Mouse (Mus musculus) kidney, adult 2 months (tissue): ENCODE measurements at regions not wholly inside any gene's neighbourhood (a gene's known extent, or its start where the extent isn't known, plus 50 kb on each side); places are given as distances from the start of the nearest gene placed in this dataset.

Source experiments
- CTCF ChIP-seq: fragments of 200-500 bp; conservative IDR thresholded peaks from 2 replicates; pipeline ENCODE4 v1.5.1; 2011; ENCODE audit warnings: low read depth, mild to moderate bottlenecking, control low read depth, low read length, moderate library complexity, mixed read lengths; ENCODE audit not compliant: insufficient read depth, insufficient read length
- POLR2A ChIP-seq: fragments of 200-500 bp; IDR thresholded peaks from one replicate; pipeline ENCODE4 v1.6.1; 2011; ENCODE audit warnings: low read depth, low read length, control low read depth

DNA sequence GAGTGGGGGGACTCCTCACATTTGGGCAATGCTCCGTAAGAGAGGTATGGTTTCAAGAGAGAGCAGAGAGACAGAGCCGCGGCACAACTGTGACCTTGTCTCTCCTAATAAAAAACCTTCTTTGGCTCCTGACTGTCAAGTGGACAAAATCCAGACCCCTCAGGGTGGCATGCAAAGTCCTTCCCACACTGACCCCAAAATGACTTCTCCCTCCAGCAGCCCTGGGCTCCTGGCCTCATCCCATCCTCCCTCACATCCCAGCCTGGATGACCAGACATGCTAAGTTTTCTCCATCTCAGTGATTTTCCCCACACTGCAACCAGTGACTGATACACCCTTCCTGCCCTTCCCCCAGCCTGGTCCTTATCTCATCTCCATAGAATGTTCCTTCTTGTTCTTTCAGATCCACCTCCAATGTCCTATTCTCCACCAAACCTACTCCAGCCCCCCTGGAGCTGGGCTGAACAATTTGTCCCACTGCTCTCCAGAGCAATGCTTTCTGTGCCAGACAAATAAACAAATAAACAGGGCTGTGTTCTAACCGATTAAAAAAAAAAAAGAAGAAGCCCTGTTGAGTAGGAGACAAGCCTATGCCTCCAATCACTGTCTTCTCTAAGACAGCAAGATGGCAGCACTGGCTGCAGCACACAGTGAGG is 75.7 kb upstream of the Zmiz1 start:
- TF ChIP-seq CTCF (no peak), POLR2A (no peak)
